Mouse (Mus musculus) lung, postnatal 0 days (tissue): ENCODE data around the gene Pcolce2. TPM values are rescaled to one million over a fixed set of nuclear protein-coding genes. Genes with fewer than 3 reads are reported as not detected.

ENCODE experiments used
- ATAC-seq: fragments of 200-750 bp; cut with Nextera tagmentation; 2 replicates; pipeline ENCODE4 v1.8.0; 2017; ENCODE audit warnings: moderate library complexity
- DNase-seq: peaks from one replicate; pipeline ENCODE4 v3.0.0-alpha.2; 2016; ENCODE audit warnings: low spot score
- H3K27ac ChIP-seq: fragments of 300-500 bp; sonication (generic); 2 replicates; pipeline ENCODE4 v1.5.1; 2014; ENCODE audit warnings: antibody characterized with exemption, mild to moderate bottlenecking, low read length, mixed read lengths
- H3K27me3 ChIP-seq: fragments of 300-500 bp; sonication (generic); replicated peaks from 2 replicates; pipeline ENCODE4 v1.6.1; 2014; ENCODE audit warnings: low read length, mixed read lengths; ENCODE audit not compliant: insufficient read depth
- H3K36me3 ChIP-seq: fragments of 300-500 bp; sonication (generic); 2 replicates; pipeline ENCODE4 v1.6.1; 2014; ENCODE audit warnings: low read length, mixed read lengths; ENCODE audit not compliant: insufficient read depth
- H3K4me1 ChIP-seq: fragments of 300-500 bp; sonication (generic); 2 replicates; pipeline ENCODE4 v1.6.1; 2014; ENCODE audit warnings: antibody characterized with exemption, low read depth, low read length, mixed read lengths; ENCODE audit not compliant: insufficient read depth
- H3K4me2 ChIP-seq: fragments of 300-500 bp; sonication (generic); replicated peaks from 2 replicates; pipeline ENCODE4 v1.6.1; 2014; ENCODE audit warnings: low read depth, mild to moderate bottlenecking, low read length, moderate library complexity, mixed read lengths
- H3K4me3 ChIP-seq: fragments of 300-500 bp; sonication (generic); 2 replicates; pipeline ENCODE4 v1.5.1; 2014; ENCODE audit warnings: low read depth, low read length
- H3K9ac ChIP-seq: fragments of 300-500 bp; sonication (generic); replicated peaks from 2 replicates; pipeline ENCODE4 v1.6.1; 2014; ENCODE audit warnings: low read depth, mild to moderate bottlenecking
- H3K9me3 ChIP-seq: fragments of 300-500 bp; sonication (generic); 2 replicates; pipeline ENCODE4 v1.6.1; 2016; ENCODE audit warnings: low read length, mixed read lengths
- CTCF ChIP-seq: IDR thresholded peaks from 2 replicates; pipeline ENCODE4 v1.5.1; 2016; ENCODE audit warnings: antibody characterized with exemption, mild to moderate bottlenecking
- EP300 ChIP-seq: IDR thresholded peaks from 2 replicates; pipeline ENCODE4 v1.6.1; 2016; ENCODE audit warnings: antibody characterized with exemption, mild to moderate bottlenecking, control low read depth
- WGBS: fragments of 180-500 bp; shearing (Covaris S2); extraction: QIAGEN DNeasy Blood & Tissue Kit; methylation state at CpG from one replicate; pipeline ENCODE4 v1.1.7; 2014; 5-methylcytosine and 5-hydroxymethylcytosine counted together
- polyA plus RNA-seq: library from polyadenylated mRNA; unstranded; fragments of >200 nt; fragmentation: Nextera tagmentation; extraction: Ambion mirVana; gene quantifications from 2 replicates; pipeline ENCODE4 v1.2.1, GENCODE M21; 2015

Pcolce2 gene
- 45.7 and 52.1 TPM in 2 replicates for polyA plus RNA-seq

DNA sequence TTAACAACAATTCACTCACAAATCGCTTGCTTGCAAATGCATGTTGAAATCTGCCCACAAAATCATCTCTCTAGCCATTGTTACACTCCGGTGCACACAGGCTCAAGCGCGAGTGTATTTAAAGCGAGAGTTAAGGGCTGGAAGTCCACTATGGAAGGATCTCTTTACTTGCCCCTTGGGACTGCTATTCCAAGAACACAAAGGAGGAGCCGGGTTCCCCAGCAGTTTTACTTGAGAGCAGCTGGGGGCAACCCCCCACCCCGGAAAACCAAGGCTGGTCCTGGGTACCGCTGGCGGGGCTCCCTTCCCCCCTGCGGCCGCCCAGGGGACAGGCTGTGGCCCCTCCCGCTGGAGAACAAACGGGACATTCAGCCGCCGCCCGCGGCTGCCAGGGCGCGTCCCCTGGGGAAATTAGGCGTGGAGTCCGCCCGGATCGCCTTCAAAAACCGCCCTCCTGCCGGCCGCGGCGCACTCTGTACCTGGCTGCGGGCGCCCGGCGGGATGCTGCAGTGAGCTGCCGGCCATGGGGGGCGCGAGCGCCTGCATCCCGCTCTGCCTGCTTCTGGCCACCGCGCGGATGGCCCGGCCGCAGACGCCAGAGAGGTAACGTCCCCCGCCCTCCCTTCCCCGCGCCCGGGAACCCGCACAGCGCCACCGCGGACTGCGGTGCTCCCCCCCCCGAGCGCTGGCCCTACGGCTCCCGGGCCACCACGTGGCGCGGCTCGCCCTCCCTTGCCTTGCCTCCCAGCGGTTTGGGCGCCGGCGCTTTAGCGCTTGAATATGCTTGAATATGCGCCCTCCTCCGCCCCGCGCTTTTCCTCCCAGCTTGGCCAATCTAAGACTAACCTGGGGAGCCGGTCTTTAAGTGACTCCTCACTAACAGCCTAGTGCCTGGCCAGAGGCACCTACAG, at the start of gene Pcolce2:
TSS of gene Pcolce2 (plus strand) at position 331 of the 911 bp plus-strand sequence.
- ATAC-seq (peak; percentile 70), DNase-seq (peak; percentile 35)
- peak within 1 kb of the TSS; percentile 74 for H3K4me2 ChIP-seq
- H3K4me3 ChIP-seq, result peak within 1 kb of the TSS; percentile 50
- no peaks in the 10 kb centered on the region for H3K36me3 ChIP-seq
- TF ChIP-seq EP300 (no peak), CTCF (peak; percentile 13)
- under 1% methylated on average over 49 of the region's 71 CpGs for WGBS
- peak within 1 kb of the TSS; percentile 20; the same call in 1 of the 2 replicates for H3K27ac ChIP-seq
- H3K9me3 ChIP-seq, result no peaks in the 10 kb centered on the region
- H3K27me3 ChIP-seq, result peaks cover 3% of the 10 kb centered on the region; the same call in 1 of the 2 replicates
- no peaks in the 10 kb centered on the region for H3K4me1 ChIP-seq
- peak within 1 kb of the TSS; percentile 37; the same call in 1 of the 2 replicates for H3K9ac ChIP-seq

DNA sequence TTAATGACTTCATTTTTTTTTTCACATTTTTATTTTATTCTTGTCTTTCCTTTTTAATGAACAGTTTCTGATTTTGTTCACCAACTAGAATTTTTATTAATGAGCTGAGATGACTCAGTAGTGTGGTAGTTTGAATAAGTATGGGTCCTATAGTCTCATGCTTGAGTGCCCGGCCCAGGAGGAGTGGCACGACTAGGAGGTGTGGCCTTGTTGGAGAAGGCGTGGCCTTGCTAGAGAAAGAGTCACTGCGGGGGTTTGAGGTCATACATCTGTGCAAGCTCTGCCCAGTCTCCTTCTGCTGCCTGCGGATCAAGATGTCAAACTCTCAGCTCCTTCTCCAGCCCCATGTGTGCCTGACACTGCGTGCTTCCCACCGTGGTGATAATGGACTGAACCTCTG, 49.3 kb upstream of the Pcolce2 start:
- no peak for TF ChIP-seq EP300
- no peak for TF ChIP-seq CTCF
- ATAC-seq, result no peak
- no peaks in the 10 kb centered on the region for H3K9me3 ChIP-seq
- H3K27me3 ChIP-seq, result no peaks in the 10 kb centered on the region
- H3K4me1 ChIP-seq, result no peaks in the 10 kb centered on the region
- no peaks in the 10 kb centered on the region for H3K36me3 ChIP-seq
- no peak for DNase-seq
- H3K27ac ChIP-seq, result no peak overlapping the region
- 80% methylated on average over 7 of the region's 7 CpGs for WGBS
- H3K4me3 ChIP-seq, result no peak overlapping the region
- no peak overlapping the region for H3K4me2 ChIP-seq
- no peak overlapping the region for H3K9ac ChIP-seq

DNA sequence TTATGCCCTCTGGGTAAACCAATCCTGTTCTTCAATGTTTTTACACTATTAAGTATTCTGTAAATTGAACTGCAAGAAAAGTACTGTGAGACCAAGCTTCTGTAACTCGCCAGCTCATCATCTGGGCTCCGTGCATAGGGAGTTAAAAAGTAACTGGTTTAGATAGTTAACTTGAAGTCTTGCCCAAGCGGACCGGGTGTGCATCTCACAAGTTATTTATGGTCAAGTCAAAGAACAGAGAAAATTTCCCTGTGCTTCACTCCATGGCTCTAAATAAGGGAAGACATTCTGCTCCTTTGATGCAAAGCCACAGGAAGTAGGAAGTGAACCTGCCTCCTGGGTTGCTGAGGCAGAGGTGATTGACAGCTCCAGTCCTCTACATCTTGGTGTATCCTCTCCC, 43.1 kb upstream of the Pcolce2 start:
- Histone ChIP-seq H3K9me3 (no peaks in the 10 kb centered on the region), H3K36me3 (no peaks in the 10 kb centered on the region), H3K27ac (no peak overlapping the region), H3K9ac (no peak overlapping the region), H3K27me3 (no peaks in the 10 kb centered on the region), H3K4me2 (no peak overlapping the region), H3K4me1 (no peaks in the 10 kb centered on the region), H3K4me3 (no peak overlapping the region)
- DNase-seq (no peak), ATAC-seq (no peak)
- 81% methylated on average over 4 of the region's 4 CpGs for WGBS
- TF ChIP-seq EP300, result no peak
- TF ChIP-seq CTCF, result no peak

DNA sequence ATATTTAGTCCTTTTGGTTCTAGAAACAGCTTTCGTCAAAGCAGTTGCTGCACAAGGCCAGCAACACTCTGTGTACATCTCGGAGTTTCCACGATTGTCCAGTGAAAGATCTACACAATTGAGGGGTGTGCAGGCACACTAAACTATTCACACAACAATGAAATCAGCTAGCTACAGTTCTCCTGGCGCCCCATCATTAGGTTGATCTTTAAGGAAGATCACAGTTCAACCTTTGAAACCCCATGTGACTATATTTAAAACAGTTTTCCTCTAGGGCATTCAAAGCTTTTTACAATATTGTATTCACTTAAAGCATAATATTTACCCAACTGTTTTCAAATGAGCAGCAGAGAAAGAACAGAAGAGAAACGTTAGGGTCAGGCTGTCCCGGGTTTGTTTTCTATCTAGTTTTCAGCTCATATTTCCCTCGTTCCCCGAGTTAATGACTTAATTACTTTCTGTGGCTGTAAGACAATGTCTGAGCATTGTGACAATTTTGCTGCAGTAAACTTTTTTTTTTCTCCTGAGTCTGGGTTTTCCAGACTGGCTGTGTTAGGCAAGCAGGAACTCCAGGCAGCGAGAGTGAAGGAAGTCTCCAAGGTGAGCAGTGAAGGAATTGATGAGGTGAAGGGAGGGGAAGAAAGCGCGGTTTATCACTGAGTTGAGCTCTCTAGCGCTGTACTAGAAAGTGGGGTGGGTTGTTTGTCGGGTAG, 39.8 kb upstream of the Pcolce2 start:
- Histone ChIP-seq H3K4me1 (no peaks in the 10 kb centered on the region), H3K9ac (no peak overlapping the region), H3K27ac (no peak overlapping the region), H3K27me3 (no peaks in the 10 kb centered on the region), H3K36me3 (no peaks in the 10 kb centered on the region), H3K9me3 (no peaks in the 10 kb centered on the region), H3K4me2 (peak overlapping the region; percentile 17), H3K4me3 (no peak overlapping the region)
- ATAC-seq (no peak), DNase-seq (no peak)
- WGBS, result 42% methylated on average over 13 of the region's 13 CpGs
- TF ChIP-seq EP300 (no peak), CTCF (no peak)

DNA sequence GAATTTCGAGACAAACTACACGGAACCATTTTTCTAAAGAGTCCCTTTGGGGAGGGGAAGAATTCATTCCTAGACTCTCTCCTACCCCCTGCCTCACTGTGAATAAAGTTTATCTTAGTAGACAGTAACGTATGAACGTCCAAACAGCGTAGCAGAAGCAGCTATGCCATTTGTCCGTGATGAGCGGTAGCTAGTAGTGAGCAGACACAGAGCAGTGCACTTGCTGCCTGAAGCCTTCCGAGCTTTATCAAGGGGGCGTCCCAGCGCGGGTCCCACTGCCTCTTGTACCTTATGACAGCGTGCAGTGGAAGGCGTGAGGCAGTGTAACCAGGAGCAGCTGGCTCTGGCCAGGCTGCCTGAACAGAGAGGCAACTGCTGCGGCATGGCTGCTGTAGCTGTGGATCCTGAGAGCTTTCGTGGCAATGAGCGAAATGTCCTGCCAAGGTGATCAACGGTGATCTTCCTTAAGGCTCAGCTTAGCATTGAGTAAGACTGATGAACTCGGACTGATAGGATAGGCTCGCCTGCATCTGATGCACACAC, 39.2 kb upstream of the Pcolce2 start:
- no peak overlapping the region for H3K9ac ChIP-seq

DNA sequence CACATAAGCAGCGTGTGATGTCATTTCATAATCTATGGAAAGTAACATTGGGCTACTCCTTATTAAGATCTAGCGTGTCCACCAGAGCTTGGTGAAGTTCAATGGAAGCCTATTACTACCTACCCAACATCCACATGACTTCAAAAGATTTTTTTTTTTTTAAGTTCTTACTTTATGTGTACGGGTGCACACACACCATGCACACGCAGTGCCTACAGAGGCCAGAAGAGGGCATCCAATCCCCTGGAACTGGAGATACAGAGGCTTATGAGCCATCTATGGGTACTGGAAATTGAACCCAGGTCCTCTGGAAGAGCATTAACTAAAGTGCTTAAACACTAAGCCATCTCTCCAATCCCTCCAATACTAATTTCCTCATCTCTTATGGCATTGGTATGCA, 38.0 kb upstream of the Pcolce2 start:
- DNase-seq (no peak), ATAC-seq (no peak)
- Histone ChIP-seq H3K4me3 (no peak overlapping the region), H3K9ac (no peak overlapping the region), H3K36me3 (no peaks in the 10 kb centered on the region), H3K27ac (no peak overlapping the region), H3K4me1 (no peaks in the 10 kb centered on the region), H3K27me3 (no peaks in the 10 kb centered on the region), H3K4me2 (no peak overlapping the region), H3K9me3 (no peaks in the 10 kb centered on the region)
- WGBS, result 85% methylated on average over 4 of the region's 4 CpGs
- TF ChIP-seq CTCF, result peak; percentile 24
- no peak for TF ChIP-seq EP300

More for the DNA sequence above, 39.2 kb upstream of the Pcolce2 start:
- no peak overlapping the region for H3K4me3 ChIP-seq
- DNase-seq, result peak; percentile 5
- no peak for ATAC-seq
- WGBS, result 34% methylated on average over 19 of the region's 19 CpGs
- no peak overlapping the region for H3K27ac ChIP-seq
- no peaks in the 10 kb centered on the region for H3K36me3 ChIP-seq
- H3K27me3 ChIP-seq, result no peaks in the 10 kb centered on the region
- TF ChIP-seq EP300 (no peak), CTCF (no peak)
- H3K4me1 ChIP-seq, result no peaks in the 10 kb centered on the region
- no peaks in the 10 kb centered on the region for H3K9me3 ChIP-seq
- peak overlapping the region; percentile 17 for H3K4me2 ChIP-seq
